Mouse (Mus musculus): ENCODE measurements around the gene Dph3.
A peak's percentile ranks its signal among the peaks of the same experiment; 100 is the strongest.

Gene Dph3

GRCm38 (mm10) chr14:32084761-32085485 is 606 bp downstream of the Dph3 start, which contains the start of gene Oxnad1:
Gene Oxnad1 (plus strand): TSS chr14:32085374.
- no peak for DNase-seq (ENCODE audit: low read depth, low spot score)

DNA sequence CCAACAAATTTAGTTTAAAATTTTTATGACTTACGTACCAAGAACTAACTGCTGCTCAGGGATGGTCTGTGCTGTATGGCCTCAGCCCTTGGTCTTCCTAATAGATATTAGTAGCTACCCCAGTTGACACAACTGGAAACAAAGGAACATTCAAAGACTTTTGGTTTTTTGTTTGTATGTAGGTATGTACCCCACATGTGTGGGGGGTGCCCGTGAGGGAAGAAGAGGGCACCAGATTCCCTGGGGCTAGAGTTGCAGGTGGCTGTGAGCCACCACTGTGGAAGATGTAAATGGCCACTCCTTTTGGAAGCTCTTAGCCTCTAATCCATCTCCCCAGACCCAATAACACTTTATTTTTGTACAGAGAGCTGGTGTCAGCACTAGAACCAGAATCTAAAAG is 2.1 kb downstream of the Dph3 start:
- no peak for DNase-seq (ENCODE audit: low read depth, low spot score)

DNA sequence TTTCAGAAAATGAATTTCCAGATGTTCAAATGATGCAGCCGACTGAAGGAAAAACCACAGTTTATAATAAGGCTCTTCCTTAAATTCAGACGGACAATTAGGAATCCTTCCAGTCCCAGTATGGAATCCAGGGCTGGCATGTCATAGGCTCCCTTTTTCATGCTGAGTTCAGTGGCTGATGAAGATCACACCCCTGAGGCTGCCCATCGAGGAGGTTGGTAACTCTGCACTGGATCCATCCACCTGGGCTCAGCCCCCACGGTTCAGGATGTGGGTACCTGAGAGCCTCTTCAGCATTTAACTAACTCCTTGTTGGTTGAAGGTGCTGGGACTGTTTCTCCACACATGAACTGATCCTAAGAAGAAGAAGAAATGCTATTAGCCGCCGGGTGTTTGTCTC is 2.6 kb downstream of the Dph3 start:
- no peak for DNase-seq (ENCODE audit: low read depth, low spot score)

DNA sequence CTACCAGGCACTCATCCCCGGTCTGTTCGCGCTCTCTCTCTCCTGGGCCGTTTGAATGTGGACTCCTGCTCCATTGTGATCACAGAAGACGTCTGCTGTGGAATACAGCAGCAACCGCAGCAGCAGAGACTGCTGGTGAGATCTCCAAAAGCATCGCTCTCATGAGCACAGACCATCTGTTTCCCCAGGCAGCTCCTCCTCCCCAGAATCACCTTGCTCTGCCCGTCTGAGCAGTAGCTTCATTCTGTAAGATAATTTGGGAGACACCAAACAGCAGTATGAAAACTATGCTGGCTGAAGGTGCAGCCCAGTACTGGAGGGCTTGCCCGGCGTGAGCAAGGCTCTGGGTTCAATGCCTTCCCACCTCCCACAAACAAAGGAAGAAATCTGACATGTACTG is 4.5 kb downstream of the Dph3 start:
- DNase-seq (ENCODE audit: low read depth, low spot score), result no peak

- DNase-seq (ENCODE audit: low read depth, low spot score), result peak; percentile 50
These were observed 8.5 kb downstream of the Dph3 start for GRCm38 (mm10) chr14:32076896-32077575.

GRCm38 (mm10) chr14:32073901-32074300 is 11.6 kb downstream of the Dph3 start:
- no peak for DNase-seq (ENCODE audit: low read depth, low spot score)

DNA sequence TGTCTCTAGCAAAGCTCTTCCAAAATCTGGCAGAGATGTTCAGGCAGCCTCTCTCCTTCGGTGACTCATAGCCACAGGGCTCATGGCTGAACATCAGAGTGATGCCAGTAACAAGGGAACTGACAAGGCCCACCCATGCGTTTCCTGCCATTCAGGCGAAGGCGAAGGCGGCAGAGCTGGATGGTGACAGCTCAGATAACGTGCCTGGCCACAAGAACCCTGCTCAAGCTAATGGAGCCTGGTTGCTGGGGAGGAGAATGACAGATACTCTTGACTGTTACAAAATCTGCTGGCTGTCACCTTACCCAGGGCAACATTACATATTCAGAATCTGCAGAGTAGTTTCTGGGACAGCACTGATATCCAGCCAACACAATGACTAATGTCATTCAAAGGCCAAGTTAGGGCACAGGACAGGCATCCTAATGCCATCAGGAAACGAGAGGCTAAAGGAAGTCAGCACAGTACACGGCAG is 12.3 kb downstream of the Dph3 start:
- DNase-seq (ENCODE audit: low read depth, low spot score), result no peak

DNA sequence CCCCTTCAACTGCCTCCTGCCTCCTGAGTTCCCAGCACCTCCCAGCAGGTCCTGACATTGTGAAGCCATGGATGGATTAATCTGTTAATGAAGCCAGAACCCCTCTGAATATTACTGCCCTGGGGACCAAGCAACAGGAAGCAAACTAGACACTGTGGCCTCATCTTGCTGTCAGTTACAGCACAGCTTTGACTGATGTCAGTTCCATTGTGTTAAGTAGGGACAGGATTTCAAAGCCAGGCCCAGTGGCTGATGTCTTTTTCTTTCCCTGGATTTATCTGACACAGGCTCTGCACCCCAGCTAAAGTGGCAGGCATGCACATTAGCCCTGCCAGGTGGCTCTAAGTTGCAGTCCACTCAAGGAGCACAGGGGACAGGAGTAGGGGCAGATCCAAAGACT is 12.7 kb downstream of the Dph3 start:
- no peak for DNase-seq (ENCODE audit: low read depth, low spot score)

DNA sequence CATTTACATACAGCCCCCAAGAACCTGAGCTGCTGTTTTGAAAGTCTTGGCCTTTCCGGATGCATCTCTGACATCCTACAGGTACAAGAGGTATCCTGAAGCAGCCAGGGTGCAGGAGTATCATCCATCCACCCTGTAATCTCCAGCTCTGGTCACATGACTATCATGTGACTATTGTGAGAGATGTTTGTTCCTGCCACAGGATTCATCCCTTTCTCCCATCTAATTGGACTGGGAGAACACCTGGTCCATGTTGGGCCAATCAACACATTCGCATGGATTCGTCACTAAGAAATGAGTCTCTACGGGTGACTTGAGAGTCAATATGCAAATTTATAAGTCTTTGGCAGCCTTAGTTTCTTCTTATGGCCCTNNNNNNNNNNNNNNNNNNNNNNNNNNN is 24.1 kb downstream of the Dph3 start:
- DNase-seq (ENCODE audit: low read depth, low spot score), result no peak

- DNase-seq (ENCODE audit: low read depth, low spot score), result no peak
These were observed 27.9 kb downstream of the Dph3 start for GRCm38 (mm10) chr14:32057664-32058063.

DNA sequence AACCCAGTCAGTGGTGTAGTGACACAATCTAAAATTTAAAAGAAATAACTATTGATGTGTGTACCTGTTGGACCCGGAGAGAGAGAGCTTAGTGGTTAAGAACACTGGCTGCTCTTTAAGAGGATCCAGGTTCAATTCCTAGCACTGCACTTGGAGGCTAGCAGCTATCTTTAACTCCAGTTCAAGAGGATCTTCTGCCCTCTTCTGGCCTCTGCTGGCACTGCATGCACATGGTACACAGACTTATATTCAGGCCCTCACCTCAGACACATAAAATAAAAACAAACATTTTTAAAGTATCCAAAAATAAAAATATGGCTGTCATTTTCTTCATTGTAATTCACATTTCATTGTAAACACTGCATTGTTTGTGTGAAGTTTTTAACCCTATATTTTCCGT is 28.9 kb downstream of the Dph3 start:
- DNase-seq (ENCODE audit: low read depth, low spot score), result no peak

DNA sequence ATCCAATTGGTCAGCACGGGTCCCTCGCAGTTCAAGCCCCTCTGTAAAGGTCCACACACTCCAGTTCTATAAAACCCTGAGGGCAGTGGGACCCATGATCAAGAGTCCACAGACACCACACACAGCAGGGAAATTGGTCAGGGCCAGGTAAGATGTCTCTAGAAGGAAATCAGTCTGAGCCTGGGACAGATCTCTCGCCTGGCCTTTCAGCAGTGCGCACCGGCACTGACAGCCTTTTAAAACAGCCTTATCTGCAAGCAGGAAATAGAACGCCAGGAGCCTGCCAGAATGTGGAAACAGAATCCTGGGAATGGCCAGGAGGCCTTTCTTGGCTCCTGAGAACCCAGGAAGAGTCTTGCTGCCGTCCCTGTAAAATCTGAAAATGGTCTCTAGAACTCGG is 29.7 kb downstream of the Dph3 start:
- DNase-seq (ENCODE audit: low read depth, low spot score), result no peak

- no peak for DNase-seq (ENCODE audit: low read depth, low spot score)
These were observed 30.7 kb downstream of the Dph3 start for GRCm38 (mm10) chr14:32054788-32055187.

DNA sequence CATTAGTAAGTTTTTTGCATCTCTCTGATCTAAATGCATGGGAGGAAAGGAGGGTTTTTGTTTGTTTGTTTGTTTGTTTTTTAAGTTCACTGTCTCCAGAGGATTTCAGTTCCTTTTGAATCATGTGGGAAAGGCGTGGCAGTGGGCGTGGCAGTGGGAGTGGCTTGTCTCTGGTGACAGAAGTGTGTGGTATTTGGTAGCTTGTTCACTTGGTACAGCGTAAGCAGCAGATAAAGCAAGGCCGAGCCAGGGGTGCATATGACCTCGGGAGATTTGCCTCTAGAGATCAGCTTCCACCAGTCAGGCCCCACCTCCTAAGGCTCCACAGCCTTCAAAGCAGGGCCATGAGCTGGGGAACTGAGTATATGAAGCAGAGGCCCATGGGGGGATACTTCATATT is 31.6 kb downstream of the Dph3 start:
- no peak for DNase-seq (ENCODE audit: low read depth, low spot score)

DNA sequence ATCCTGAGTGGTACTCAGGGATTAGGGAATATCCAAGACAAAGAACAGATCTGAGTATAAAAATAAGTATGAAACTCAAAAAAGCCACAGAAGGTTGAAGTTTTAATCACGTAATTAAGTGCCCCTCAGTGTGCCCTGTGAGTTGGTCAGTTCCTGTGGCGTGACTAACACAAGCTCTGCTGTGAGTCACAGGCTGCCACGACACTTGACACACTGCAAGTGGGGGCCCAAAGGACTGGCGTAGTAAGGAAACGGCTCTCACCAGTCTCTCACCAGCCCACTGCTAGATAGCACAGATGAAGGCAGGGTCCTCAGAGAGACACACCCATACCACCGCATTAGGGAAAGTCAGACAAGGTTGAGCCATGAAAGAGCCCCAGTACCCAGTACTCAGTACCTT is 35.4 kb downstream of the Dph3 start:
- DNase-seq (ENCODE audit: low read depth, low spot score), result no peak

DNA sequence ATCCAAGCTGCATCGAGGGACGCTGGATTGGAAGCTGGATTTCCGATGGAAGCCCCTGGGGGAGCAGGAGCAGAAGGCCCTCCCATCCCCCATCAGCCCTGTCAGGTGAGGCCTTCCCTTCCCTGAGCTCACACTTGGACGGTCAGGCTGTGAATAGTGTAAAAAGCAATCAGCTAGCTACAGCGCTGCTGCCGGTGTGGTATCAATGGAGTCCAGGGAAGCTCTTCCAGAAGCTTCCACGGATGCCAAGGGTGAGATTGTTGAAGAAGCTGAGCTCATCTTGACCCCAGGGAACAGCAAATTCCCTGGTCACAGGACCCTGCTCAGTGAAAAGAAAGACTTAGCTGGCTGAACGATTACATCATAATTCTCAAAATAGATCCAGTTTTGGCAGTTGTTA is 39.2 kb downstream of the Dph3 start:
- no peak for DNase-seq (ENCODE audit: low read depth, low spot score)

GRCm38 (mm10) chr14:32042108-32042507 is 43.4 kb downstream of the Dph3 start:
- DNase-seq (ENCODE audit: low read depth, low spot score), result no peak

GRCm38 (mm10) chr14:32037661-32038252 is 47.8 kb downstream of the Dph3 start:
- no peak for DNase-seq (ENCODE audit: low read depth, low spot score)

GRCm38 (mm10) chr14:32036482-32036881 is 49.0 kb downstream of the Dph3 start:
- DNase-seq (ENCODE audit: low read depth, low spot score), result no peak

GRCm38 (mm10) chr14:32032522-32032921 is 53.0 kb downstream of the Dph3 start:
- DNase-seq (ENCODE audit: low read depth, low spot score), result peak; percentile 33
